Mouse (Mus musculus) E14TG2a.4 (cell line): ENCODE measurements around the gene Ankfn1.

Source experiments
- CTCF ChIP-seq: conservative IDR thresholded peaks from 2 replicates; pipeline ENCODE4 v1.5.1; 2014; ENCODE audit warnings: low read length
- POU5F1 ChIP-seq: IDR thresholded peaks from 2 replicates; pipeline ENCODE4 v1.6.1; 2014; ENCODE audit warnings: low read length, borderline replicate concordance

DNA sequence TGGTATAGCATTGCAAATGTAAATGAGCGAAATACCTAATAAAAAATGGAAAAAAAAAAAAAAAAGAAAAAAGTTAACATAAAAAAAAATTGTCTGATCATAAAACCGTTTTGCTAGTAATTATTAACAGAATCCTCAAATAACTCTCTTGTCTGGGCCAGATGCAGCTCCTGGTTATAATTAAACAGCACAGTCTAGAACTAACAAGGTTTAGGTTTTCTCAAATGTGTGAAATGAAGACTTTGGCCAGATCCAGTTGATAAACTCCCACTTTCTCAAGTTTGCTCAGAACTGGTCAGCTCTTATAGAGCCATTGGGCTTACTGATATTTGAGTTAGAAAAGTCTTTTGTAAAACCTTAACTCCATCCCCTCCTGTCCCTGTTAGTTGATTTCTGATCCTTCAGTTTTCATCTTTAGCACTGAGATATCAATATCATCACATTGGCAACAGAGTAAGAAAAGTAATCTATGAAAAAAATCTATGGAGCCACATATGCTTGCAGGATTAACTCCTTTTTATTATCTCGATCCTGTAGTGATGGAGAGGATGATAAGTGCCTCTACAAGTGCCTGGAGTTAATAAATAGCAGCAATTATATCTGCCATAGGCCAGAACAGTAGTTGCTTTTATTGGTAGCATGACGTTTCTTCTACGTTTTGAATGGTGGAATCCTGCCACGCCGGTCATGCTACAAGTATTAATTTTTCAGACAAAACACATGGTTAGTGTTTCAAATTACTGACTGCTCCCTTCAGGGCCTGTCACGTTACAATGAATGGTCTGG, 46.4 kb upstream of the Ankfn1 start:
- TF ChIP-seq CTCF (no peak), POU5F1 (no peak)
